Mouse (Mus musculus) thymus, postnatal 10 days (tissue): ENCODE data around the gene Ccdc151.

ENCODE experiments used
- DNase-seq, 2 experiments: peaks; one replicate each; pipeline ENCODE4 v3.0.0; 2021; ENCODE audit warnings: low spot score in 2 of 2

Ccdc151 gene

GRCm38 (mm10) chr9:21996178-21996867, 6.1 kb downstream of the Ccdc151 start:
- no peak for DNase-seq

DNA sequence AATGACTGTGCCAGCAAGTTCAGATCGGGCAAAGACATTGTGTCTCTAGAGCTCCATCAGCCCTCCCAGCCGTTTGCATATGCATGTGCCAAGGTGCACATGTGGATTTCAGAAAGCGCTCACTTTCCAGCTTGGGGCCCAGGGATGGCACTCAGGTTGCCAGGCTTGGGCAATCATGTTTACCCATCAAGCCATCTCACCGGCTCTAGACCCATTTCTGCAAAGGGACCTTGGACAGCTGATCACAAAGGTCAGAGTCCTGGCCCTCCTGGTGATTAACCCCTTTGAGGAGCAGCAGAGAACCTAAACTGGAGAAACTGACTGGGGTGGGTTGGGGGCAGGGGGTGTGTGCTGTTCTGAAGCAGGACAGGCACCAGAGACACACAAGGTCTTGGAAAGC, 10.2 kb downstream of the Ccdc151 start:
- no peak for DNase-seq

DNA sequence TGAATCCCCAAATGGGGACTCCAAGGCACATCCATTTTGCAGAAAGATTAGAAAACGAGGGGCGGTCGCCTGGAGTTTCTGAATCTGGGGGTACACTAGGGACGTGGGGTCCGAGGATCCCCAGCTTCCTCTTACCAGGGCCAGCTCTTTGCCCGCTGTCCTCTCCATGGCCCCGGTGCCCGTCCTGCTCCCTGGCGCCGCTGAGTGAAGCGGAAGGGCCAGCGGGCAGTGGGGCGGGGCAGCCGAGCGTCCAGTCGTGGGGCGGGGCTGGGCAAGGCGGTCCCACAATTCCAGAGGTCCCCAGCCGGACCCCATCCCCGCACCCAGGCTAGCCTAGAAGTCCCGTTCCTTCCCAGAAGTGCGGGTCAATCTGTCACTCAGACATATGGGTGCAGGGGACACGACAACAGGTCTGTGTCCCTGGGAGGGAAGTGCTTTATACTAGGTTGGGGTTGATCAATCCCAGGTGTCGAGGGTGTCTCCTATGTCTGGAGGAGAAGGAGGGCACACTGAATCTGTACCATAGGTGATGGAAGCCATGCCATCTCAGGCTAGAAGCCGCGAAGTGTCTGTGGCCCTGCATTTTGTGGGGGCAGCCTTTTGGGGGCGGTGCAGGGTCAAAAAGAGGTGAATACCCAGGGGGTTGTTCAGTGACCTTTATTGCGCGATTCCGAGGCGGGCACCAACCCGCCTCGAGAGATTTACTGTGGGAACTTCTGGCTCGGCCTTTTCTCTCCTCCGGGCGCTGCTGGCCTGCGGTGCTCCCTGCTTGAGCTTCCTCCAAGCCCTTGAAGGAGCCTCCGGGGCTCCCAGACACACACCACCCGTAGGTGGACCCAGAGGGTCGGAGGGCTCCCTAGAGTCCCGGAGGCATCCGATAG, 13.0 kb downstream of the Ccdc151 start, which contains the start of gene Rgl3:
Gene Rgl3, minus strand, starts transcription at position 217 of the 881 bp plus-strand sequence.
- no peak for DNase-seq

DNA sequence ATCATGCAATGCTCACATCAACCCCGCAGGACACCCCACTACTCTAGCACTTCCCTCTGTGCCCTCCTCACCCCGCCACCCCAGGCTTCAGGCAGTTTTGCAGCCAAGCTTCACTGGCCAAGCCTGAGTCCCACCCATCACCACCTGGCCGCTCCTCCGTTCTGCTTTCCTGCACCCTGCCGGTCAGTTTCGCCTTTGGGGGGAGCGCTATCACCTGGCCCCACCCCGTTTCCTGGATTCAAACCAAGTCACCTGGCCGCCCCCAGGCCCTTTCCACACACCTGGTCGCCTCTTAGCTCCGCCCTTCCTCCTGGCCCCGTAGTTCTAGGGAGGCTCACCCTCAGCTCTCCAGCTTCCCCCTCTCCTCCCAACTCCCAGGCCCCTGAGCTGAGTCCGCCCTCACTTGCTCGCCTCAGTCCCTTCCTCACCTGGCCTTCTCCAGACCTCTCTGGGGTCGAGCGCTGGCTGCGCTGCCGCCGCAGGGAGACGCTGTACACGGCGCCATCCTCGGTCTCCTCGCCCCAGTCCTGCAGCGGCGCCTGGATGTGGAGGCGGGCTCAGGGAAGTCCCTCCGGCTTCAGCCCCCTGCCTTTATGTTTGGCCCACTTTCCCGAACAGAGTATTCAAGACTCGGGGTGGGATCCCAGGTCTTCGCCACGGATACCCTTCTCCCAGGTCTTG, 13.9 kb downstream of the Ccdc151 start:
- DNase-seq: no peak

DNA sequence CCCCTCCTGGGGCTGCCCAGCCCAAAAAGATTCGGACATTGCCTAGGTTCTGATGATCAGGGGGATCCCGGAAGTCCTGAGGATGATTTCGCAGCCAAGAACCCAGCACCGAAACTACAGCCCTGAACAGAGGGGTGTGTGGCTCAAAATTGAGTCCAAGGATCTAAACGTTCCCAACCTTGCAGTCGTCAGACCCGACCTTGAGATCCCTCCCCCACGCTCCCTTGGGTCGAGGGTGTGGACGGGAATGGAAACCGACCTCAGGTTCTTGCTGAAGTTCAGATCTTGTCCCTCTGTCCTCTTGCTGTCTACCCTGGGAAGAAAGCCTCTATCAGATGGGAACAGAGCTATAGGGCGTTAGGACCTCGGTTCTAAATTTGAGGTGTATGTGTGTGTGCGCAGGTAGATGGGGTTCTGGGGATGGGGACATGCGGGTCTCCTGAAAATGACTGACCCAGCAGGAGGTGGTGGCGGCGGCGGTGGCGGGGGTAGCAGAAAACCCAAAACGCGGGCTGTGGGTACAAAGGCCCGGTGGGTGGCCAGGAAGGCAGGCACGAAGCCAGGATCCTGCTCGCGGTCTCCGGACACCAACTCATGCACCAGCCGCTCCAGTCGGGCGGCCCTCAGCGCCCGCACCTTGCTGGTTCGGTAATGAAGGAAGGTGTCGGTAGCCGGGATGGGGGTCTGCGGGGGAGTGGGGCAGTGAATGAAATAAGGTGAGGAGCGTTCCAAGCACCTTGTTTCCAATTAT, 14.7 kb downstream of the Ccdc151 start:
- DNase-seq: no peak

DNA sequence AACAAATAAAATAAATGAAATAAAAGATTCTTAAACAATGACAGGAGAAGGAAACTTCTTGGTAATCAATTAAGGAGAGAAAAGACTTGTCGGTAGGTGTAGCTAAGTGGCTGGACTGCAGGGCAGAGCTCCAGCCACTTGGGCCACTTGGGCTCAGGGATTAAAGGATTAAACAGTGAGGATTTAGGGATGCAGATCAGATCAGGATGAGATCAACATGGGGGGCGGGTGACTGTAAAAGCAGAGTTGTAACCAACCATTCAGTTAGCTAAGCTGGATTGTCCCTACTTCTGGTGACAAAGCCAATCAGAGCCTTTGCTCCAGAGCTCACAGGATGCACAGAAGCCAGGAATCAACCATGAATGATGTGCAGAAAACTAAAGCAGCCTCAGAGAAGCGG, 18.5 kb downstream of the Ccdc151 start:
- no peak for DNase-seq

DNA sequence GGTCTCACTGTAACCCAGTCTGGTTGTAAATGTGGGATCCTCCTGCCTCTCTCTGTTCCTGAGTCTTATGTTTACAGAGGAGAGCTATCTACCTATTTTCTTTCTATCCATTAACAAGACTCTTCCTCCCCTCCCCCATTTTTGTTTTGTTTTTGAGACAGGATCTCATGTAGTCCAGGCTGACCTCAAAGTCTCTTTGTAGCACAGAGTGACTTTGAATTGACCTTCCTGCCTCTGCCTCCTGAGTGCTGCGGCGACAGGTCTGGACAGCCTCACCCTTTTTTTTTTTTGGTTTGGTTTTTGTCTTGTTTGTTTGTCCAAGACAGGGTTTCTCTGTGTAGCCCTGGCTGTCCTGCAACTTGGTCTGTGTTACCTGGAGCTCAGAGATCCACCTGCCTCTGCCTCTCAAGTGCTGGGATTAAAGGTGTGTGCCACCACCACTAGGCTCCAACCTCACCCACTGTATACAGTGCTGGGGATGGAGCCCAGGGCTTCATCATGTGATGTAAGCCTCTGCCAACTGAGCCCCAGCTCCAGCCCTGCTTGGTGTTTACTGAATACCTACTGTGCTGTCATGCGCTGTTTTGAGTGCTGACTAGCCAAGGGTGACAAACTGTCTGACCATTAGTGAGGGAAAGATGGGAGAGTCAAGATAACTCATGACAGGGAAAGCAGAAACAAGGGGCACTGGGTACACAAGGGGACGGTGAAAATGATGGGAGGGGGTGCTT, 23.9 kb downstream of the Ccdc151 start:
- DNase-seq: no peak

GRCm38 (mm10) chr9:21977972-21978371, 24.5 kb downstream of the Ccdc151 start:
- peak in 1 of 2 experiments; percentile 65 for DNase-seq

GRCm38 (mm10) chr9:21977331-21977730, 25.1 kb downstream of the Ccdc151 start:
- DNase-seq: no peak

- DNase-seq: no peak
These were observed 25.7 kb downstream of the Ccdc151 start for GRCm38 (mm10) chr9:21976626-21977175.

DNA sequence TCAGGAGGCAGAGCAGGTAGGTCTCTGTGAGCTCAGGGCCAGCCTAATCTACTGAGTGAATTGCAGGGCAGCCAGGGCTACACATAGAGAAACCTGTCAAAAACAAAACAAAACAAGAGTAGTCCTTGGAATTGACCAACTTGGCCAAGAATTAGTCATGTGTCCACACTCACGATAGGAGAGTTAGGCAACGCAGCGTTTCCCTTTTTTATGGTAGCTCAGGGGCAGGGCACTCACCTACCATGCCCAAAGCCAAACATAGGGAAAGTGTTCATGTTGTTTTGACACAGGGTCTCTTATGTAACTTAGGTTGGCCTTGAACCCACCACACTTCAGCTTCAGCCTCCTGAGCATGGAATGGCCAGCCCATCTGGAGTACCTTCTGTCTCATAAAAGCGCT, 33.1 kb downstream of the Ccdc151 start:
- DNase-seq: no peak

GRCm38 (mm10) chr9:21968883-21969282, 33.6 kb downstream of the Ccdc151 start:
- no peak for DNase-seq

GRCm38 (mm10) chr9:21963417-21963816, 39.0 kb downstream of the Ccdc151 start, which contains the start of gene Epor:
TSS of gene Epor (minus strand) at chr9:21963506.
- no peak for DNase-seq

GRCm38 (mm10) chr9:21962416-21963059, 39.9 kb downstream of the Ccdc151 start:
- DNase-seq: peak; percentile 56 to 62

DNA sequence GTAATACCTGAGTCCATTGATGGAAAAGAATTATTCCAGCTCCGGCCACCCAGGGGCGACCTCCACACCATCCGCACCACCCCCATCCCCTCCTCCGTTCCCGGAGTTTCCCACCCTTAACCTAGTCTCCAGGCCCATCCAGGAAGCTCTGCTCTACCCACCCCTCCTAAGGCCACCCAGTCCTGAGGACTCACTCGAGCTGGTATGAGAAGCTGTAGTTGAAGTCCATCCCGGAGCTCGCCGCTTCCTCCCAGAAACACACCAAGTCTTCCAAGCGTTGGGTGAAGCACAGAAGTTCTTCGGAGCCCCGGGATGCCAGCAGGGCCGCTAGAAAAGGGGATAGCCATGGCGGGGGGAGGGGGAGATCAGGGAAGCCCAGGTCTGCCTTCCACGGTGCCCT, 40.4 kb downstream of the Ccdc151 start:
- no peak for DNase-seq

DNA sequence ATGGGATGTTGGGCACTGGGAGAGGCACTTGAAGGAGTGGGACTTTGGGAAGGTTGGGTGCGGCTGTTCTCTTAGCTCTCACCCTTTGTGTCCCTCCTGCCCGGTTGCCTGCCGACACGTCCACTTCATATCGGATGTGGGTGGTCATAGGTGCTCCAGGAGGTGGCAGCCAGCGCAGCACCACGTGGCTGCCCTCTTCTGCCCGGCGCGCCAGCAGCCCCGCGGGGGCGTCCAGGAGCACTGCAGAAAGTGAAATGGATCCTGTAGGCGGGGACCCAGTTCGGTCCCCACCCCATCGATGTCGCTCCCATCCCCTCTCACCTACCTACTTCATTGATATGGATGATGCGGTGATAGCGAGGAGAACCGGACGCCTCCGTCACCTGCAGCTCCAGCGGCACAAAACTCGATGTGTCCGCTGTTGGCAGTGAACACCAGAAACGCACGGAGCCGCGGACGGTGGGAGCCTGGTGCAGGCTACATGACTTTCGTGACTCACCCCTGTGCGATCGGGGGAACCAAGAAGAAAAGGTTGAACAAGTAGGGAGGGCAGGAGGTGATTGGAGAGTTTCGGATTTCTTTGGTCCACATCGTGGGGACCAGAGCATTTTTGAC, 41.0 kb downstream of the Ccdc151 start:
- DNase-seq: no peak

GRCm38 (mm10) chr9:21960558-21961208, 41.8 kb downstream of the Ccdc151 start:
- DNase-seq: no peak

DNA sequence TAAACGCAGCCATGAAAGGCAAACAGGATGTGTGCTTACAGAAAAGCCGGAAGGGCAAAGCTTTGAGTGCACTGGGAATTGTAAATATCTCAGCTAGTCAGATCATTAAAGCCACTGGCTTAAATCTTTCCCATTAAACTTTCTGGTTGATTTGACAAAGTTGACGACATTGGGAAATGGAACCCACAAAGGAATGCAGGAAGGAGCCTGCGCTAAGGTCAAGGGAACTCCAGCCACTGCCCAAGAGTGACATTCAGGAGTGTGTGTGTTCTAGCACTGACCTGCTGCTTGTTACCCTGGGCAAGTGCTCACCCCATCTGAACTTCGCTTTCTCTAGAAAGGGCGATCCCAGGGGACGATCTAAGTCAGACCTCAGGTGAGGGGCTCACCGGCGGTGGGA, 42.3 kb downstream of the Ccdc151 start:
- no peak for DNase-seq

GRCm38 (mm10) chr9:21959244-21959643, 43.2 kb downstream of the Ccdc151 start:
- no peak for DNase-seq
